Mouse (Mus musculus) liver, postnatal 0 days (tissue): ENCODE results near the gene Fbxo47. TPM values are rescaled to one million over a fixed set of nuclear protein-coding genes. Genes with fewer than 3 reads are reported as not detected.

ENCODE experiments used
- ATAC-seq: fragments of 200-750 bp; cut with Nextera tagmentation; 2 replicates; pipeline ENCODE4 v1.8.0; 2017; ENCODE audit warnings: mild to moderate bottlenecking, moderate library complexity
- DNase-seq: peaks from one replicate; pipeline ENCODE4 v3.0.0-alpha.2; 2016
- H3K27ac ChIP-seq: fragments of 300-500 bp; sonication (generic); 2 replicates; pipeline ENCODE4 v1.5.1; 2014; ENCODE audit warnings: antibody characterized with exemption, moderate library complexity, mild to moderate bottlenecking, low read depth
- H3K27me3 ChIP-seq: fragments of 300-500 bp; sonication (generic); 2 replicates; pipeline ENCODE4 v1.6.1; 2014; ENCODE audit warnings: low read length, control low read depth, mixed read lengths; ENCODE audit not compliant: insufficient read depth
- H3K36me3 ChIP-seq: fragments of 300-500 bp; sonication (generic); replicated peaks from 2 replicates; pipeline ENCODE4 v1.6.1; 2014; ENCODE audit warnings: mild to moderate bottlenecking, control low read depth, low read length, moderate library complexity, mixed read lengths; ENCODE audit not compliant: insufficient read depth
- H3K4me1 ChIP-seq: fragments of 300-500 bp; sonication (generic); 2 replicates; pipeline ENCODE4 v1.6.1; 2014; ENCODE audit warnings: antibody characterized with exemption, mild to moderate bottlenecking, control low read depth; ENCODE audit not compliant: insufficient read depth
- H3K4me2 ChIP-seq: fragments of 300-500 bp; sonication (generic); 2 replicates; pipeline ENCODE4 v1.6.1; 2014; ENCODE audit warnings: low read depth, mild to moderate bottlenecking, low read length, moderate library complexity, mixed read lengths
- H3K4me3 ChIP-seq: fragments of 300-500 bp; sonication (generic); 2 replicates; pipeline ENCODE4 v1.5.1; 2014; ENCODE audit warnings: low read depth, low read length
- H3K9ac ChIP-seq: fragments of 300-500 bp; sonication (generic); replicated peaks from 2 replicates; pipeline ENCODE4 v1.6.1; 2014; ENCODE audit warnings: mild to moderate bottlenecking, moderate library complexity
- H3K9me3 ChIP-seq: fragments of 300-500 bp; sonication (generic); 2 replicates; pipeline ENCODE4 v1.6.1; 2016; ENCODE audit warnings: mild to moderate bottlenecking, control low read depth, low read length, mixed read lengths
- CTCF ChIP-seq: sonication (generic); IDR thresholded peaks from 2 replicates; pipeline ENCODE4 v1.5.1; 2016; ENCODE audit warnings: antibody characterized with exemption, low read depth
- EP300 ChIP-seq: IDR thresholded peaks from 2 replicates; pipeline ENCODE4 v1.6.1; 2016; ENCODE audit warnings: antibody characterized with exemption, low read depth, mild to moderate bottlenecking
- WGBS: fragments of 180-500 bp; shearing (Covaris S2); extraction: QIAGEN DNeasy Blood & Tissue Kit; methylation state at CpG from one replicate; pipeline ENCODE4 v1.1.7; 2014; ENCODE audit not compliant: insufficient replicate concordance; 5-methylcytosine and 5-hydroxymethylcytosine counted together
- polyA plus RNA-seq: library from polyadenylated mRNA; unstranded; fragments of >200 nt; fragmentation: Nextera tagmentation; extraction: Ambion mirVana; gene quantifications from 2 replicates; pipeline ENCODE4 v1.2.1, GENCODE M21; 2015

Gene Fbxo47
- polyA plus RNA-seq, 1 experiment from 2014 or later: 0.26 TPM

GRCm38 (mm10) chr11:97808621-97809234 is 75.2 kb downstream of the Fbxo47 start:
- no peak overlapping the region for H3K4me3 ChIP-seq
- peak; percentile 43 for DNase-seq
- ATAC-seq: peak; percentile 35; the same call in 1 of the 2 replicates
- H3K4me1 ChIP-seq: peaks cover 83% of the 10 kb centered on the region
- H3K27me3 ChIP-seq: no peaks in the 10 kb centered on the region
- no peaks in the 10 kb centered on the region for H3K9me3 ChIP-seq
- TF ChIP-seq CTCF: no peak
- TF ChIP-seq EP300: no peak
- H3K36me3 ChIP-seq: peaks cover 35% of the 10 kb centered on the region
- peak overlapping the region; percentile 51 for H3K27ac ChIP-seq
- H3K4me2 ChIP-seq: 0 out of 2 replicates have a peak overlapping the region, but pooled peaks have one; percentile 6
- peak overlapping the region; percentile 21; the same call in 1 of the 2 replicates for H3K9ac ChIP-seq
- WGBS: 58% methylated on average over 5 of the region's 5 CpGs

- Histone ChIP-seq H3K27me3 (no peaks in the 10 kb centered on the region), H3K4me1 (peaks cover 79% of the 10 kb centered on the region), H3K27ac (peak overlapping the region; percentile 51), H3K9ac (no peak overlapping the region), H3K36me3 (peaks cover 30% of the 10 kb centered on the region), H3K4me2 (peak overlapping the region; percentile 6; the same call in 1 of the 2 replicates), H3K4me3 (no peak overlapping the region), H3K9me3 (no peaks in the 10 kb centered on the region)
- no peak for TF ChIP-seq CTCF
- no peak for ATAC-seq
- DNase-seq: no peak
- WGBS: 56% methylated on average over 2 of the region's 2 CpGs
Observed at GRCm38 (mm10) chr11:97808093-97808492, 75.9 kb downstream of the Fbxo47 start.

- peaks cover 28% of the 10 kb centered on the region for H3K36me3 ChIP-seq
- DNase-seq (peak; percentile 11), ATAC-seq (no peak)
- no peaks in the 10 kb centered on the region for H3K27me3 ChIP-seq
- H3K4me2 ChIP-seq: peak overlapping the region; percentile 6; the same call in 1 of the 2 replicates
- peak overlapping the region; percentile 51 for H3K27ac ChIP-seq
- no peaks in the 10 kb centered on the region for H3K9me3 ChIP-seq
- H3K4me1 ChIP-seq: peaks cover 74% of the 10 kb centered on the region
- H3K9ac ChIP-seq: no peak overlapping the region
- H3K4me3 ChIP-seq: no peak overlapping the region
- WGBS: 38% methylated on average over 6 of the region's 6 CpGs
- TF ChIP-seq EP300 (no peak), CTCF (no peak)
Observed at GRCm38 (mm10) chr11:97807626-97808025, 76.3 kb downstream of the Fbxo47 start.

GRCm38 (mm10) chr11:97806613-97806964 is 77.4 kb downstream of the Fbxo47 start:
- H3K9me3 ChIP-seq: no peaks in the 10 kb centered on the region
- H3K27ac ChIP-seq: no peak overlapping the region
- DNase-seq: no peak
- no peak overlapping the region for H3K9ac ChIP-seq
- 69% methylated on average over 7 of the region's 7 CpGs for WGBS
- H3K4me3 ChIP-seq: no peak overlapping the region
- peaks cover 28% of the 10 kb centered on the region for H3K36me3 ChIP-seq
- peaks cover 75% of the 10 kb centered on the region for H3K4me1 ChIP-seq
- H3K4me2 ChIP-seq: no peak overlapping the region
- H3K27me3 ChIP-seq: no peaks in the 10 kb centered on the region
- TF ChIP-seq CTCF (no peak), EP300 (no peak)
- no peak for ATAC-seq

- Histone ChIP-seq H3K4me2 (peak overlapping the region; percentile 29; the same call in 1 of the 2 replicates), H3K4me1 (peaks cover 76% of the 10 kb centered on the region), H3K27me3 (no peaks in the 10 kb centered on the region), H3K4me3 (no peak overlapping the region), H3K9me3 (no peaks in the 10 kb centered on the region), H3K27ac (peak overlapping the region; percentile 66), H3K36me3 (peaks cover 26% of the 10 kb centered on the region), H3K9ac (no peak overlapping the region)
- ATAC-seq: no peak
- peak; percentile 14 for DNase-seq
- TF ChIP-seq EP300 (no peak), CTCF (no peak)
- WGBS: 58% methylated on average over 15 of the region's 15 CpGs
Observed at GRCm38 (mm10) chr11:97805662-97806612, 78.0 kb downstream of the Fbxo47 start.
